Mouse (Mus musculus): Measurements from ENCODE around the gene Ache. TPM values are rescaled to one million over a fixed set of nuclear protein-coding genes. Genes with fewer than 3 reads are reported as not detected.

The Ache gene
- total and polyA plus RNA-seq, 2 experiments from 2014 or later = 157 to 210 TPM

DNA sequence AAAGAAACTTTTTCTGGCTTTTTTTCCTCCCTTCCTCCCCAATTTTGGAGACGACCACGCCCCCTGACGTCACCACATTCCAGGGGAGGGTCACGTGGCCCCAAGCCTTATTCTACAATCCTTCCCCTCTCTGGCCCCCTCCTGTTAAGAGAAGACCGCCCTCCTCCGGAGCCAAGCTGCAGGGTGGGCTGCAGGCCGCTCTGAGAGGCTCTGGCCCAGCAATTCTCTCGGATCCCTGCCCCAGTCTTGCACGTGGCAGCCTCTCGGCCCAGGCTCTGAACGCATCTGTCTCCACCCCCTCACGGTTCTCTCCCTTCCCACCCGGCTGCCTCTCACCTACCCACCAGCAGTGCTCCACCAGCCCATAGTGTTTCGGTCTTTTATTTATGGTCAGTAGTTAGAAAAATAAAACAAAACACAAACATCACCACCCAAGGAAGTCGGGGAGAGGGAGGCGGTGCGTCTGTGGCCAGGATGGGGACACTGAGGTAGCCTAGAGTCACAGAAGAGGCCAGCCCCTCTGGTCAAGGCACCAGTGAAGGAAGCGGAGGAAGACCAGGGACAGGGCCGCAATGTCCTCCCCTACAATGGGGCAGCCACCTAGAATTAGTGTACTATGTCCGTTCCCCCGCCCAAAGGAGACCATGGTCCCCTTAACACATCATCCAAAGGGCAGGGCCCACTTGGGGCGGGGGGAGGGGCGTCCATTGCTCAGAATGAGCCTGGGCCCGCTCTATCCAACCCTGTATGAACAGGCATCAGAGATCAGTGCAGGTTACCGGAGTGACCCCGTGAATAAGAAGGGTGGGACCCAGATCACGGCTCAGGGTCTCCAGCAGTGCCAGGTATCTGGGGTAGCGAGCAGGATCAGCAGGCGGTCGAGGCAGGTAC lies 27.1 kb downstream of the Ache start, which contains the start of gene Trip6:
Gene Trip6, minus strand, starts transcription at position 212 of the 891 bp plus-strand sequence.
- WGBS = 18% methylated on average over 30 of the region's 30 CpGs
- ATAC-seq = peak; percentile 87
- peak; percentile 83 for DNase-seq (ENCODE audit: low spot score)

DNA sequence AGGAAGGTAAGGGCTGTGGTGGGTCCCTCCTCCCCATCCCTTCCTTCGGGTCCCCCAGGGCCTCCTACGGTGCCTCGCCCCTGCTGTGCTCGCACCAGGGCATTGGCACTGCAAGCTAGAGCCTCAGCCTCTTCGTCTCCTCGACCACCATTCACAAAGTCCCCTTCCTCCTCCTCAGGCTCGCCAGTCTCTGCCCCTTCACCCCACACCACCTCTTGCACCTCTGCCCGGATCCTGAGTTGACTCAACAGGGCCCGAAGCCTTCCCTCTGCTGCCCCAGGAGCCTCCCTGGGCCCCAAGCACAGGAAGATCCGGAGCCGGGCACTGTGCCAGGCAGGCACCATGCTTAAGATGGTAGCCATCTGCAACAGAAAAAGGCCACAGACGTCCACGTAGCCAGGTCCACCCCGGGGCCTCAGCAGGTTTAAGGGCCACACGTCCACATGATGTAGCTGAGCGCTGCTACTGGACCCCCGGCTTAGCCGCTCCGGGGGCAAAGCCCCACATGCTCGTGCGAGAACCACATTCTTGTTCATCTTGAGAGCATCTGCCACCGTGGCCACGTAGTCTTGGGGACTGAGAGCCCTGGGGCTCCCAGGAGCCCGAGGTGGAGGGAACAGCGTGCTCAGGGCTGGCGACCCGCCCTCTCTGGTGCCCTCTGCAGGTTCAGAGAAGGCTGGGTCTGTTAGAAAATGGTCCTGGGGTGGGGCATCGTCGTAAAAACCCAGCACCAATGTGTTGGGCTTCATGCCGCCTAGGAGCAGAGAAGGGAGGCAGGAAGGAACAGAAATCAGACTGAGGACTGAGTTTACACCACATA lies 28.0 kb downstream of the Ache start:
- DNase-seq (ENCODE audit: low spot score) (no peak), ATAC-seq (no peak)
- H3K4me3 ChIP-seq (ENCODE audit: low read length) = no peak overlapping the region
- no peak overlapping the region for H3K4me2 ChIP-seq (ENCODE audit: low read depth, low read length)
- H3K36me3 ChIP-seq (ENCODE audit: insufficient read depth, low read length) = peaks cover 23% of the 10 kb centered on the region; the same call in 1 of the 2 replicates
- no peaks in the 10 kb centered on the region for H3K4me1 ChIP-seq (ENCODE audit: insufficient read depth, low read length)
- peak; percentile 50 for TF ChIP-seq CTCF (IDR thresholded peaks at IDR 0.05; ENCODE audit: low read depth)
- no peak overlapping the region for H3K9ac ChIP-seq (replicated peaks; ENCODE audit: low read length)
- H3K27me3 ChIP-seq (ENCODE audit: insufficient read depth, low read length) = no peaks in the 10 kb centered on the region
- no peaks in the 10 kb centered on the region for H3K9me3 ChIP-seq (ENCODE audit: low read length)
- H3K27ac ChIP-seq = no peak overlapping the region; the same call in 1 of the 2 replicates
- 45% methylated on average over 30 of the region's 30 CpGs for WGBS

More for the DNA sequence above, 27.1 kb downstream of the Ache start, which contains the start of gene Trip6:
- Histone ChIP-seq H3K36me3 (ENCODE audit: insufficient read depth, low read length) (peaks cover 26% of the 10 kb centered on the region; the same call in 1 of the 2 replicates), H3K9ac (replicated peaks; ENCODE audit: low read length) (peak within 1 kb of the TSS; percentile 49), H3K4me2 (ENCODE audit: low read depth, low read length) (peak within 1 kb of the TSS; percentile 63), H3K9me3 (ENCODE audit: low read length) (no peaks in the 10 kb centered on the region), H3K4me3 (ENCODE audit: low read length) (peak within 1 kb of the TSS; percentile 33), H3K27ac (peak within 1 kb of the TSS; percentile 55; the same call in 1 of the 2 replicates), H3K4me1 (ENCODE audit: insufficient read depth, low read length) (no peaks in the 10 kb centered on the region), H3K27me3 (ENCODE audit: insufficient read depth, low read length) (no peaks in the 10 kb centered on the region)
- TF ChIP-seq CTCF (IDR thresholded peaks at IDR 0.05; ENCODE audit: low read depth) = no peak; the same call in 1 of the 2 replicates

DNA sequence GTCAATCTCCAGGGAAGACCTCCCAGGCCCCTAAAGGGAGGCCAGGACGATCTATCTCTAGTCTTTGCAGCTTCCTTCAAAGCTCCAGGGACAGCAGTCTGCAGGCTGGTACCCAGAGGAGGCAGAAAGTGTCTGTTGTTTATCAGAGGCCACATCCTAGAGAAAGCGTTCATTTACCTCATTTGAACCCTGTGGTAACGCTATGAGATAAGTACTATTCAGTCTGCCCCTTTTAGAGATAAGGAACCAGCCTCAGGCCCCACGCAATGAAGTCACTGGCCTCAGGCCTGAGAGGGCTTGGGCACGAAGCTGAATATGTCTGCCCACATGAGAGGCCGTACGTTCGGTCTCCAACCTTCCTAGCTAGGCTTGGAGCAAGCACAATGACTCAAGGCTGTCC lies 30.0 kb downstream of the Ache start:
- Histone ChIP-seq H3K27ac (no peak overlapping the region), H3K9me3 (ENCODE audit: low read length) (no peaks in the 10 kb centered on the region), H3K27me3 (ENCODE audit: insufficient read depth, low read length) (no peaks in the 10 kb centered on the region), H3K36me3 (ENCODE audit: insufficient read depth, low read length) (peaks cover 27% of the 10 kb centered on the region; the same call in 1 of the 2 replicates), H3K4me1 (ENCODE audit: insufficient read depth, low read length) (no peaks in the 10 kb centered on the region), H3K4me3 (ENCODE audit: low read length) (no peak overlapping the region), H3K4me2 (ENCODE audit: low read depth, low read length) (no peak overlapping the region), H3K9ac (replicated peaks; ENCODE audit: low read length) (no peak overlapping the region)
- ATAC-seq (no peak), DNase-seq (ENCODE audit: low spot score) (no peak)
- 93% methylated on average over 8 of the region's 8 CpGs for WGBS
- no peak for TF ChIP-seq CTCF (IDR thresholded peaks at IDR 0.05; ENCODE audit: low read depth)

DNA sequence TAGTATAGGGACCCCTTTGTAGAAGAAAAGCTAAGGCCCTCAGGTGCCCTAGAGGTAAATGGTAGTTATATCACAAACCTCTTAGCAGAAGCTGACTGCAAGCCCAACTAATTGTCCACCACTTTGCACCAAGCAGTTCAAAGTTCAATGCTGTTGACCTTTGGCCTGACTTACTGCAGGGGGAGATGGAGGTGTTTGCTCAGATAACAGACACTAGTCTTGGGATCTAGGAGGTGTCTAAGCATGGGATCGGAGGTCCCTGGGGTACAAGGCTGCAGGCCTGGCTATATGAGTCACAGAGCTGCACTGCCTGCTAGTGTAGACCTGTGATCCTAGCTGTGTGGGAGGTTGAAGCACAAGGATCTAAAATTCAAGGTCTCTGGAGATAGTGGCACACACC lies 31.3 kb downstream of the Ache start:
- H3K4me3 ChIP-seq (ENCODE audit: low read length) = no peak overlapping the region
- H3K27ac ChIP-seq = no peak overlapping the region
- 100% methylated on average over 1 of the region's 1 CpGs for WGBS
- H3K9ac ChIP-seq (replicated peaks; ENCODE audit: low read length) = no peak overlapping the region
- no peaks in the 10 kb centered on the region for H3K9me3 ChIP-seq (ENCODE audit: low read length)
- ATAC-seq (no peak), DNase-seq (ENCODE audit: low spot score) (no peak)
- no peak overlapping the region for H3K4me2 ChIP-seq (ENCODE audit: low read depth, low read length)
- no peaks in the 10 kb centered on the region for H3K27me3 ChIP-seq (ENCODE audit: insufficient read depth, low read length)
- no peaks in the 10 kb centered on the region for H3K4me1 ChIP-seq (ENCODE audit: insufficient read depth, low read length)
- H3K36me3 ChIP-seq (ENCODE audit: insufficient read depth, low read length) = peaks cover 33% of the 10 kb centered on the region; the same call in 1 of the 2 replicates
- no peak for TF ChIP-seq CTCF (IDR thresholded peaks at IDR 0.05; ENCODE audit: low read depth)

DNA sequence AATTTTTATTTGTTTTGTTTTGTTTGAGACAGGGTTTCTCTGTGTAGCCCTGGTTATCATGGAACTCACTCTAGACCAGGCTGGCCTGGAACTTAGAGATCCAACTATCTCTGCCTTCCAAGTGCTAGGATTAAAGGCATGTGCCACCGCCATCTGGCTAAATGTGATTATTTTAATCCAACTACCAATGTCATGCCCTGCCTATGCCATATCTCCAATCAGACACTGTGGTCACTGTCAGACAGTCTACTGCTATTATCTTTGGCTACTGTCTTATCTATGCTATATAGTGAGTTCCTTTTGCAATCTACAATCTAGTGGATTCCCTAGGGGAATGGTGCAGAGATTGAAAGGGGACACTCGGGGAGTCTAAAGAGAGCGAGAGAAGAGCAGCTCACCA lies 33.7 kb downstream of the Ache start:
- no peak for DNase-seq (ENCODE audit: low spot score)
- no peak overlapping the region for H3K4me2 ChIP-seq (ENCODE audit: low read depth, low read length)
- 90% methylated on average over 3 of the region's 3 CpGs for WGBS
- H3K27me3 ChIP-seq (ENCODE audit: insufficient read depth, low read length) = no peaks in the 10 kb centered on the region
- peaks cover 33% of the 10 kb centered on the region for H3K36me3 ChIP-seq (ENCODE audit: insufficient read depth, low read length)
- TF ChIP-seq CTCF (IDR thresholded peaks at IDR 0.05; ENCODE audit: low read depth) = no peak
- no peaks in the 10 kb centered on the region for H3K9me3 ChIP-seq (ENCODE audit: low read length)
- no peak for ATAC-seq
- no peak overlapping the region for H3K4me3 ChIP-seq (ENCODE audit: low read length)
- no peak overlapping the region for H3K27ac ChIP-seq
- H3K4me1 ChIP-seq (ENCODE audit: insufficient read depth, low read length) = no peaks in the 10 kb centered on the region
- no peak overlapping the region for H3K9ac ChIP-seq (replicated peaks; ENCODE audit: low read length)

DNA sequence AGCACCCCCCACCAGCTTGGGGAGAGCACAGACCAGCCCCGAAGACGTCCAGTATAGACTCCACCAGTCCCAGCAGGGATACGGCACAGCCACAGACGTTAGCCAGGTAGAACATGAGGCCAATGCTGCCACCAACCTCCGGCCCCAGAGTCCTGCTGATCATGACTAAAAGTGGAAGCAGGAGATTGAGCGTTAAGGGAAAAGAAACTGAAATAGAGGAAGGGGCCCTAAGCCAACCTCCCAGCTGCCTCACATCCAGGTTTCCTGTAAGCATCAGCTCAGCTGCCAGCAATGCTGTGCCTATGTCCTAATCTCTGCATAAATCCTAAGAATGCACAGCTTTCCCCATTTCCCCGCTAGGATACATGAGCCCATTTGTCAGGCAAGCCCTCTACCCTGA lies 43.6 kb downstream of the Ache start:
- Histone ChIP-seq H3K4me2 (ENCODE audit: low read depth, low read length) (no peak overlapping the region), H3K27ac (no peak overlapping the region), H3K9ac (replicated peaks; ENCODE audit: low read length) (no peak overlapping the region), H3K4me1 (ENCODE audit: insufficient read depth, low read length) (no peaks in the 10 kb centered on the region), H3K36me3 (ENCODE audit: insufficient read depth, low read length) (peaks cover 5% of the 10 kb centered on the region; the same call in 1 of the 2 replicates), H3K9me3 (ENCODE audit: low read length) (no peaks in the 10 kb centered on the region), H3K27me3 (ENCODE audit: insufficient read depth, low read length) (no peaks in the 10 kb centered on the region), H3K4me3 (ENCODE audit: low read length) (no peak overlapping the region)
- TF ChIP-seq CTCF (IDR thresholded peaks at IDR 0.05; ENCODE audit: low read depth) = no peak
- no peak for ATAC-seq
- 90% methylated on average over 7 of the region's 7 CpGs for WGBS
- no peak for DNase-seq (ENCODE audit: low spot score)
